Comparison of ENCODE assay signal across 9 mouse cellular contexts in genomic region chr4:45106409-45106808, GRCm38 (mm10). TPM values are rescaled to one million over a fixed set of nuclear protein-coding genes. Genes with fewer than 3 reads are reported as not detected.
DNase-seq lines count a peak whose midpoint lies in the region; ATAC-seq and TF ChIP-seq lines count a peak whose summit lies in the region.
"Had no signal": no experiment of that assay in that cellular context is flagged by ENCODE, and none has a peak within 500 bp of the region (broad histone marks: within the 10 kb centered on the region; RNA-seq: fewer than 3 reads in every experiment).

No protein-coding gene starts in this region.

- H3K9me3 ChIP-seq in liver, embryonic 14.5 days (ENCODE audit: control insufficient read depth, low read length): no peaks in the 10 kb centered on the region

- no peak for DNase-seq in heart, adult 2 months
- no peak for DNase-seq in heart, postnatal 14 days
- peak; percentile 49 for DNase-seq in A20 (ENCODE audit: low read depth, low spot score)
- DNase-seq in liver, embryonic 14.5 days (ENCODE audit: low read depth in 3 of 3, low spot score in 3 of 3): peak in 2 of 3 experiments; percentile 25 to 31
- no peak for DNase-seq in frontal cortex, postnatal 25 days (ENCODE audit: low spot score in 2 of 2)
- no peak for DNase-seq in urinary bladder, postnatal 36 days (ENCODE audit: low spot score in 2 of 2)
- no peak for DNase-seq in lung, adult 2 months
- DNase-seq: lung, postnatal 36 days had no signal

- no peak for TF ChIP-seq CTCF in heart, adult 2 months (IDR thresholded peaks at IDR 0.05)
- no peak for TF ChIP-seq CTCF in embryonic fibroblast, embryonic 13.5 days (IDR thresholded peaks at IDR 0.05; ENCODE audit: borderline replicate concordance, insufficient read depth, low read length)
- TF ChIP-seq CTCF in liver, embryonic 14.5 days (IDR thresholded peaks at IDR 0.05; ENCODE audit: low read depth): 0 out of 2 replicates have a peak, but pooled peaks have one; percentile 20
- TF ChIP-seq CTCF in lung, adult 2 months (IDR thresholded peaks at IDR 0.05; ENCODE audit: insufficient read depth, low read length): no peak

- peaks cover 7% of the 10 kb centered on the region for H3K4me1 ChIP-seq in heart, adult 2 months (ENCODE audit: control insufficient read depth, insufficient read depth, low read length)
- no peaks in the 10 kb centered on the region for H3K4me1 ChIP-seq in embryonic fibroblast, embryonic 13.5 days (ENCODE audit: control insufficient read depth, insufficient read depth, low read length)
- peaks cover 2 to 7% of the 10 kb centered on the region in 2 experiments; a peak in 2 of 4 replicates for H3K4me1 ChIP-seq in liver, embryonic 14.5 days (replicated peaks; ENCODE audit: control insufficient read depth in 2 of 2, insufficient read depth in 2 of 2, low read length in 1 of 2)
- peaks cover 5% of the 10 kb centered on the region for H3K4me1 ChIP-seq in lung, adult 2 months (ENCODE audit: control insufficient read depth, insufficient read depth, low read length)

- no peak for ATAC-seq in liver, embryonic 14.5 days (ENCODE audit: insufficient read depth)

- H3K4me3 ChIP-seq in heart, adult 2 months: peak overlapping the region; percentile 93; the same call in 1 of the 2 replicates
- peak overlapping the region; percentile 89 for H3K4me3 ChIP-seq in embryonic fibroblast, embryonic 13.5 days (ENCODE audit: insufficient read depth, low read length)
- peak overlapping the region; percentile 10 to 79; a peak in 3 of 4 replicates for H3K4me3 ChIP-seq in liver, embryonic 14.5 days (ENCODE audit: insufficient read depth in 1 of 2, low read depth in 2 of 2, low read length in 2 of 2)
- no peak overlapping the region for H3K4me3 ChIP-seq in lung, adult 2 months (replicated peaks; ENCODE audit: extremely low read depth, low read depth, low read length)

- H3K79me2 ChIP-seq in heart, adult 2 months (replicated peaks; ENCODE audit: control insufficient read depth, insufficient read depth, low read length): peaks cover 2% of the 10 kb centered on the region

- TF ChIP-seq POLR2A in heart, adult 2 months (IDR thresholded peaks at IDR 0.05; ENCODE audit: insufficient read depth, low read depth, low read length): no peak
- no peak for TF ChIP-seq POLR2A in embryonic fibroblast, embryonic 13.5 days (IDR thresholded peaks at IDR 0.05; ENCODE audit: low read depth, low read length)
- TF ChIP-seq POLR2A in lung, adult 2 months (IDR thresholded peaks at IDR 0.05; ENCODE audit: borderline replicate concordance, extremely low read depth, low read depth, low read length): no peak

- 72% methylated on average over 5 of the region's 5 CpGs for WGBS in heart, adult 2 months
- 33% methylated on average over 5 of the region's 5 CpGs for WGBS in liver, embryonic 14.5 days (ENCODE audit: insufficient replicate concordance)
- 69% methylated on average over 5 of the region's 5 CpGs for WGBS in lung, adult 2 months

- H3K9ac ChIP-seq in heart, adult 2 months (ENCODE audit: low read depth, low read length): no peak overlapping the region
- no peak overlapping the region; the same call in 1 of the 2 replicates for H3K9ac ChIP-seq in liver, embryonic 14.5 days (replicated peaks)

- H3K4me2 ChIP-seq in liver, embryonic 14.5 days (ENCODE audit: low read depth): peak overlapping the region; percentile 76

- intact Hi-C loops in heart, adult 2 months (cut with DNase I): loop anchor here (2.0 to 10.0 kb wide), 2 partner anchors 22 to 428 kb away; partner anchors contain the start of genes Fbxo10 and Shb
- intact Hi-C loops in heart, postnatal 14 days (cut with DNase I): no loop called here

- H3K27me3 ChIP-seq in heart, adult 2 months (ENCODE audit: control insufficient read depth, insufficient read depth, low read length): no peaks in the 10 kb centered on the region
- H3K27me3 ChIP-seq in liver, embryonic 14.5 days (ENCODE audit: control insufficient read depth, insufficient read depth, low read length): no peaks in the 10 kb centered on the region

- H3K27ac ChIP-seq in heart, adult 2 months: peak overlapping the region; percentile 82; the same call in 1 of the 2 replicates
- no peak overlapping the region for H3K27ac ChIP-seq in embryonic fibroblast, embryonic 13.5 days (ENCODE audit: insufficient read depth, low read length)
- no peak overlapping the region for H3K27ac ChIP-seq in liver, embryonic 14.5 days

- no peak for TF ChIP-seq EP300 in heart, adult 2 months (IDR thresholded peaks at IDR 0.05; ENCODE audit: insufficient read depth, low read depth, low read length)
- no peak for TF ChIP-seq EP300 in liver, embryonic 14.5 days (IDR thresholded peaks at IDR 0.05; ENCODE audit: low read depth)

- H3K36me3 ChIP-seq in heart, adult 2 months (ENCODE audit: control insufficient read depth, insufficient read depth, low read length): peaks cover 4% of the 10 kb centered on the region; the same call in 1 of the 2 replicates
- peaks cover 4% of the 10 kb centered on the region for H3K36me3 ChIP-seq in liver, embryonic 14.5 days (replicated peaks; ENCODE audit: control insufficient read depth, insufficient read depth, low read depth)

RNA-seq across cellular contexts. Expression of gene Tomm5, which starts 1.5 kb away (rescaled TPM):
- total RNA-seq in heart, adult 2 months (2021): 100 to 1,000 TPM; 213 to 237 TPM
- 205 and 285 TPM in 2 replicates for polyA plus RNA-seq in heart, adult 2 months (2012; rRNA removed)
- total RNA-seq in heart, postnatal 14 days (2021): 100 to 1,000 TPM; 161 to 183 TPM
- polyA plus RNA-seq in embryonic fibroblast, embryonic 13.5 days (2011; ENCODE audit: insufficient read length, low read depth, missing spikeins): 85.1 and 105 TPM in 2 replicates
- 126 and 145 TPM in 2 replicates for polyA plus RNA-seq in liver, embryonic 14.5 days (2012; rRNA removed)
- polyA plus RNA-seq in liver, embryonic 14.5 days (2014; fragmentation: Nextera tagmentation; extraction: Ambion mirVana): 209 and 213 TPM in 2 replicates
- polyA plus RNA-seq in lung, adult 2 months (2012; rRNA removed): 37.3 and 48.5 TPM in 2 replicates

RNA-seq across cellular contexts. Expression of gene Fbxo10, which starts 22.0 kb away (rescaled TPM):
- total RNA-seq in heart, adult 2 months (2021): 10 to 100 TPM in 1 of 2 experiments, 1 to 10 TPM in 1; 9.4 to 10.2 TPM
- 16.7 and 22.1 TPM in 2 replicates for polyA plus RNA-seq in heart, adult 2 months (2012; rRNA removed)
- total RNA-seq in heart, postnatal 14 days (2021): 10 to 100 TPM; 12.2 to 12.8 TPM
- 10.5 and 14.0 TPM in 2 replicates for polyA plus RNA-seq in embryonic fibroblast, embryonic 13.5 days (2011; ENCODE audit: insufficient read length, low read depth, missing spikeins)
- polyA plus RNA-seq in liver, embryonic 14.5 days (2012; rRNA removed): 3.5 and 4.3 TPM in 2 replicates
- polyA plus RNA-seq in liver, embryonic 14.5 days (2014; fragmentation: Nextera tagmentation; extraction: Ambion mirVana): 2.4 and 3.4 TPM in 2 replicates
- 13.0 and 15.2 TPM in 2 replicates for polyA plus RNA-seq in lung, adult 2 months (2012; rRNA removed)

Comparison
In these comparisons a context has a peak if more than half of its experiments do, and no peak if none do; other contexts are left out.
1. DNase-seq: peak in A20 (single experiment) and liver, embryonic 14.5 days (2 of 3); none in heart, adult 2 months (0 of 2), heart, postnatal 14 days (0 of 2), frontal cortex, postnatal 25 days (0 of 2), urinary bladder, postnatal 36 days (0 of 2) and lung, adult 2 months (single experiment).